Mouse (Mus musculus): ENCODE results near the gene Hist1h2bg. TPM values are rescaled to one million over a fixed set of nuclear protein-coding genes. Genes with fewer than 3 reads are reported as not detected.
"Not testable (repeated sequence)": the region's sequence is repeated elsewhere in the genome, so short reads cannot be mapped to it uniquely, and the experiment has no call there.

Hist1h2bg gene
- total RNA-seq, 4 experiments from 2014 or later: 55.2 to 81.2 (median 75.0) TPM

- DNase-seq: no peak
These were observed 8.3 kb upstream of the Hist1h2bg start for GRCm38 (mm10) chr13:23562699-23563462.

GRCm38 (mm10) chr13:23564482-23564881, 6.7 kb upstream of the Hist1h2bg start:
- DNase-seq: no peak

- DNase-seq: not testable (repeated sequence)
These were observed 755 bp upstream of the Hist1h2bg start for GRCm38 (mm10) chr13:23570261-23571021.

- DNase-seq: not testable (repeated sequence)
These were observed 465 bp downstream of the Hist1h2bg start for GRCm38 (mm10) chr13:23571504-23572217.

GRCm38 (mm10) chr13:23572218-23573033, 1.2 kb downstream of the Hist1h2bg start:
- DNase-seq: no peak

- DNase-seq: not testable (repeated sequence)
These were observed 2.1 kb downstream of the Hist1h2bg start for GRCm38 (mm10) chr13:23573034-23573897.

- peak; percentile 89 for DNase-seq
These were observed 2.8 kb downstream of the Hist1h2bg start, which contains the start of the genes Hist1h2bf and Hist1h2ad for GRCm38 (mm10) chr13:23573898-23574524. Gene Hist1h2bf, minus strand, starts transcription at chr13:23574196. Gene Hist1h2ad, plus strand, starts transcription at chr13:23574381.

- not testable (repeated sequence) for DNase-seq
These were observed 3.5 kb downstream of the Hist1h2bg start for GRCm38 (mm10) chr13:23574546-23575170.

GRCm38 (mm10) chr13:23575271-23575851, 4.2 kb downstream of the Hist1h2bg start, which contains the start of gene Hist1h3d:
Gene Hist1h3d, plus strand, starts transcription at chr13:23575763.
- DNase-seq: no peak

GRCm38 (mm10) chr13:23575864-23576313, 4.7 kb downstream of the Hist1h2bg start:
- DNase-seq: not testable (repeated sequence)

GRCm38 (mm10) chr13:23576351-23576881, 5.2 kb downstream of the Hist1h2bg start:
- DNase-seq: no peak

- no peak for DNase-seq
These were observed 5.9 kb downstream of the Hist1h2bg start for GRCm38 (mm10) chr13:23576906-23577639.

- DNase-seq: no peak
These were observed 6.6 kb downstream of the Hist1h2bg start for GRCm38 (mm10) chr13:23577835-23578234.

GRCm38 (mm10) chr13:23581408-23582218, 10.4 kb downstream of the Hist1h2bg start, which contains the start of gene Hist1h4d:
Gene Hist1h4d, plus strand, starts transcription at chr13:23581598.
- DNase-seq: peak; percentile 97

- DNase-seq: no peak
These were observed 11.2 kb downstream of the Hist1h2bg start for GRCm38 (mm10) chr13:23582219-23583056.

GRCm38 (mm10) chr13:23583387-23584068, 12.3 kb downstream of the Hist1h2bg start:
- no peak for DNase-seq
